Mouse (Mus musculus): Measurements from ENCODE around the gene Crocc2. TPM values are rescaled to one million over a fixed set of nuclear protein-coding genes. Genes with fewer than 3 reads are reported as not detected.
"Not testable (repeated sequence)": the region's sequence is repeated elsewhere in the genome, so short reads cannot be mapped to it uniquely, and the experiment has no call there.

The Crocc2 gene
- polyA plus RNA-seq, 1 experiment from 2014 or later, result 0.08 TPM

DNA sequence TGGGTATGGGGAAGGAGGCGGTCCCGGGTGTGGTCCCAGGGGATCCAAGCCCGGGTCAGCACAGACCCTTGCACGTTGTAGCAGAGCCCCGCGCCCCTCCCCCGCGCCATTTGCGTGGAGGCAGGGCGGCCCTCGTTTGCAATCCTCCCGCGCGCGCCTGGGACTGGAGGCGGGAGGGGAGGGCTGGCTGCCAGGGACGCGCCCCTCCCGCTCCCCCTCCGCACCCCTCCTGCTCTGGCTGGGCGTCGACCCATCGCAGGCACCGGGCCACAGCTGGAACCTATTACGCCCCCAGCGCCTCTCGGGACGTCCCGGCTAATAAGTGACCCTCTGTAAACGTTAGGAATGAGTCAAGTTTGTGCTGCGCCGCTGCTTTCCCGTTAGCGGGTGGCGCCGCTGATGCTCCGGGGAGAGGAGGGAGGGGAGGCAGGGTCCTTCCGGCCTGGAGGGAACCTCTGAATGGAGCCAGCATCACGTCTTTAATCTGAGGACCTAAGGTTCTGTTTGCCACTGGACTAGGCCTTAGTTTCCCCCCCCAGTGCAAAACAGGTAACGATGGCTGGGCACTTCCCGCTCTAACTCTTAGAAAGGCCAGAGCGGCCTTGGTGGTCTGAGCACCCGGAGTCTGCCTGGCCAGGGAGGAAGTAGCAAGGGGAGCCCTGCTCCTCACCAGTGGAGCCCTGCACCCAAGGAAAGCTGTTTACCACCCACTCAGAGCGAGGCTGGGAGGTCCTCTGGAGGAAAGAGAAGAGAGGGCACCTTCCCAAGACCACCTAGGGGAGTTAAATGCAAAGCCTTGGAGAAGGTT is 8.2 kb downstream of the Crocc2 start:
- no peaks in the 10 kb centered on the region for H3K36me3 ChIP-seq (ENCODE audit: control insufficient read depth, insufficient read depth, low read length)
- H3K4me3 ChIP-seq (ENCODE audit: low read depth, low read length), result peak overlapping the region; percentile 35
- 3% methylated on average over 43 of the region's 44 CpGs for WGBS
- peak overlapping the region; percentile 55 for H3K9ac ChIP-seq (replicated peaks; ENCODE audit: low read depth, low read length)
- H3K9me3 ChIP-seq (ENCODE audit: control insufficient read depth, low read length), result no peaks in the 10 kb centered on the region
- 0 out of 2 replicates have a peak, but pooled peaks cover 3% of the 10 kb centered on the region for H3K27me3 ChIP-seq (ENCODE audit: control insufficient read depth, insufficient read depth, low read length)
- no peak overlapping the region for H3K27ac ChIP-seq (ENCODE audit: low read depth, low read length)
- peak overlapping the region; percentile 90 for H3K4me2 ChIP-seq (ENCODE audit: low read depth, low read length)
- H3K4me1 ChIP-seq (ENCODE audit: control insufficient read depth, insufficient read depth, low read length), result peaks cover 10% of the 10 kb centered on the region
- ATAC-seq (ENCODE audit: low read depth), result peak; percentile 61

DNA sequence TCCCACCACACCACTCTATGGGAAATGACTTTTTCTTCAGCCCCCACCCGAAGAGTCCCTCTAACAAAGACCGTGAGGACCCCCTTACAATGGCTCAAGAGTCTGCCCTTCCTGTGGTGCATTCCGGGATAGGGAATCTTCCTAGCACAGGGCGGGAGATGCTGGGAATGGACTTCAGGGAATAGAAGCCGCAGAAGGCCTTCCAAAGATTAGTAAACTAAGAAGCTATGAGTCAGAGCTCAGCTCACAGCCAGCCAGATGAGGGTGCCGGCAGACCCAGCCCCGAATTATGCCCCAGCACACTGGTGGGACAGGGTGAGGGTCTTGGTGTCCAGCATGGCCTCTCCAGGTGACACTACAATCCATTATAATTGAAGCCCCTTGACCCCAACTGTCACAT is 13.8 kb downstream of the Crocc2 start:
- Histone ChIP-seq H3K9ac (replicated peaks; ENCODE audit: low read depth, low read length) (no peak overlapping the region), H3K9me3 (ENCODE audit: control insufficient read depth, low read length) (no peaks in the 10 kb centered on the region), H3K27ac (ENCODE audit: low read depth, low read length) (no peak overlapping the region), H3K27me3 (ENCODE audit: control insufficient read depth, insufficient read depth, low read length) (0 out of 2 replicates have a peak, but pooled peaks cover 3% of the 10 kb centered on the region), H3K4me3 (ENCODE audit: low read depth, low read length) (no peak overlapping the region), H3K4me1 (ENCODE audit: control insufficient read depth, insufficient read depth, low read length) (no peaks in the 10 kb centered on the region), H3K36me3 (ENCODE audit: control insufficient read depth, insufficient read depth, low read length) (no peaks in the 10 kb centered on the region), H3K4me2 (ENCODE audit: low read depth, low read length) (no peak overlapping the region)
- WGBS, result 89% methylated on average over 7 of the region's 7 CpGs
- no peak for ATAC-seq (ENCODE audit: low read depth)

DNA sequence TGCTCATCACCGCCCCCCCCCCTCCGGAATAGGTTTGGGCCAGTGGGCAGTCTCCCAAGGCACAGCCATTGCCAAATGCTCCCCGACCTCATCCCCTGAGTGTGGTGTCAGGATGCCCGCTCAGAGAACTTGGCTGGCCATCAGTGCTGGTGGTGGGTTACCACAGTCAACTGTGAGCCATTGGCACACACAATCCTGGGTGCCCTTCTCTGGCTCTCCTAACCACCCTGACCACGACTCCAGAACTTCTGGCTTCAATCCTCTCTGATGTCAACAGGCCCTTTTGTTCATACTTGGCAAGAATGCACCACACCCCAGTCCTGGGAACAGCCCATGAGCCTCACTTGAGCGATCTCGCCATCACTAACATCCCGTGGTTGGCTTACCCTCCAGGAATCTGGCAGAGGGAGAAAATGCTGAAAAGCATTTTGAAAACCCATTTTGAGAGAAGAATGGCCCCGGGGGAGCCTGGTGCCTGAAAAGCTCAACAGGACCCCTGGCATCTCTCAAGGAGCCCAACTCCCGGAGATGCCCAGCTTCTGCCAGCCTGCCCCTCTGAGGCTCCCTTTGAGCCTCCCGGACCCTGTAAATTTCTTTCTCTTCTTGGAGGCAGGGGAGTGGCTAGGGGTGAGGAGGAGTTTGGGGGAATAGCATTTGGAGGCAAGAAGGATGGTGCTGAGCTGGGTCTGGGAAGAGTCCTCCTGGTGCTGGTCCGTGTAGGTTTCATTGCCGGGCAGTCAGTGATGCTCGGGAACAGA is 15.7 kb downstream of the Crocc2 start:
- H3K27me3 ChIP-seq (ENCODE audit: control insufficient read depth, insufficient read depth, low read length), result no peaks in the 10 kb centered on the region
- 74% methylated on average over 14 of the region's 14 CpGs for WGBS
- no peak overlapping the region for H3K4me2 ChIP-seq (ENCODE audit: low read depth, low read length)
- H3K36me3 ChIP-seq (ENCODE audit: control insufficient read depth, insufficient read depth, low read length), result no peaks in the 10 kb centered on the region
- no peak overlapping the region for H3K4me3 ChIP-seq (ENCODE audit: low read depth, low read length)
- H3K9ac ChIP-seq (replicated peaks; ENCODE audit: low read depth, low read length), result no peak overlapping the region
- H3K27ac ChIP-seq (ENCODE audit: low read depth, low read length), result no peak overlapping the region
- no peaks in the 10 kb centered on the region for H3K9me3 ChIP-seq (ENCODE audit: control insufficient read depth, low read length)
- ATAC-seq (ENCODE audit: low read depth), result peak; percentile 39; the same call in 1 of the 2 replicates
- no peaks in the 10 kb centered on the region for H3K4me1 ChIP-seq (ENCODE audit: control insufficient read depth, insufficient read depth, low read length)

- no peak; the same call in 1 of the 2 replicates for ATAC-seq (ENCODE audit: low read depth)
- no peak overlapping the region for H3K4me2 ChIP-seq (ENCODE audit: low read depth, low read length)
- no peaks in the 10 kb centered on the region for H3K27me3 ChIP-seq (ENCODE audit: control insufficient read depth, insufficient read depth, low read length)
- no peaks in the 10 kb centered on the region for H3K36me3 ChIP-seq (ENCODE audit: control insufficient read depth, insufficient read depth, low read length)
- H3K9ac ChIP-seq (replicated peaks; ENCODE audit: low read depth, low read length), result no peak overlapping the region
- 3% methylated on average over 17 of the region's 17 CpGs for WGBS
- no peak overlapping the region for H3K27ac ChIP-seq (ENCODE audit: low read depth, low read length)
- H3K4me1 ChIP-seq (ENCODE audit: control insufficient read depth, insufficient read depth, low read length), result no peaks in the 10 kb centered on the region
- H3K4me3 ChIP-seq (ENCODE audit: low read depth, low read length), result no peak overlapping the region
- H3K9me3 ChIP-seq (ENCODE audit: control insufficient read depth, low read length), result no peaks in the 10 kb centered on the region
These were observed 22.3 kb downstream of the Crocc2 start for GRCm38 (mm10) chr1:93190726-93191305.

DNA sequence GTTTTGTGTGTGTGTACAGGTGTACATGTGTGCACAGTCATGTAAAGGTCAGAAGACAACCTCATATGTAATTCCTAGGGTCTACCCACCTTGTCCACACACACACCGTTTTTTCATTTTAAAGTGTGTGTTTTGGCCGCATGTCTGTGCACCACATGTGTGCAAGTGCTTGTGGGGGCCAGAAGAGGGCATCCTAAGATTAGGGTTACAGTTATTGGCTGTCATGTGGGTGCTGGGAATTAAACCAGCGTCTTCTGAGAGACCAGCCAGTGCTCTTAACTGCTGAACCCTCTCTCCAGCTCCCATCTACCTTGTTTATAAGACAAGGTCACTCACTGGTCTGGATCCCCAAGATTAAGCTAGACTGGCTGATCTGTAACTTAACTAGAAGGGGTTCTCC is 26.4 kb downstream of the Crocc2 start:
- no peaks in the 10 kb centered on the region for H3K9me3 ChIP-seq (ENCODE audit: control insufficient read depth, low read length)
- no peak for ATAC-seq (ENCODE audit: low read depth)
- no peak overlapping the region for H3K9ac ChIP-seq (replicated peaks; ENCODE audit: low read depth, low read length)
- H3K27me3 ChIP-seq (ENCODE audit: control insufficient read depth, insufficient read depth, low read length), result no peaks in the 10 kb centered on the region
- WGBS, result 89% methylated on average over 3 of the region's 3 CpGs
- H3K27ac ChIP-seq (ENCODE audit: low read depth, low read length), result no peak overlapping the region
- no peak overlapping the region for H3K4me3 ChIP-seq (ENCODE audit: low read depth, low read length)
- no peak overlapping the region for H3K4me2 ChIP-seq (ENCODE audit: low read depth, low read length)
- no peaks in the 10 kb centered on the region for H3K36me3 ChIP-seq (ENCODE audit: control insufficient read depth, insufficient read depth, low read length)
- no peaks in the 10 kb centered on the region for H3K4me1 ChIP-seq (ENCODE audit: control insufficient read depth, insufficient read depth, low read length)

DNA sequence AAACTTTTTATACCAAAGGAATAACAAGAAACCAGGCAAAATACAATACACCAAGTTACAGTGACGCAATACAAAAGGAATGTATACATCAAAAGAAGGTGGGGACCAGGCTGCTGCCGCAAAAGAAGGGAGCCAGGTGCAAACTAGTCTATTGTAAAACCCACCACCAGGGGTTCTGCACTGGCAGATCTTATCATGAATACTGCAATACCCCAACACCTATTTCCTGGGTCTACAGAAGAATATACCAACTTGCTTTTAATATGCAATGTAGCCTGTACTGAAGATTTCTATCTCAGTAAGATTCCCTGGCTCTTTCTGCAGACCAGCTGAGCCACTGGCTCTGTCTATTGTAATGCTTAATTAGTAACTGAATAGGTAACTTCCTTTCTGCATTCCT is 28.9 kb downstream of the Crocc2 start:
- 96% methylated on average over 2 of the region's 2 CpGs for WGBS
- H3K4me1 ChIP-seq (ENCODE audit: control insufficient read depth, insufficient read depth, low read length); H3K27me3 ChIP-seq (ENCODE audit: control insufficient read depth, insufficient read depth, low read length); H3K4me2 ChIP-seq (ENCODE audit: low read depth, low read length); H3K9me3 ChIP-seq (ENCODE audit: control insufficient read depth, low read length); ATAC-seq (ENCODE audit: low read depth); H3K27ac ChIP-seq (ENCODE audit: low read depth, low read length); H3K4me3 ChIP-seq (ENCODE audit: low read depth, low read length); H3K9ac ChIP-seq (replicated peaks; ENCODE audit: low read depth, low read length); H3K36me3 ChIP-seq (ENCODE audit: control insufficient read depth, insufficient read depth, low read length): not testable (repeated sequence)

DNA sequence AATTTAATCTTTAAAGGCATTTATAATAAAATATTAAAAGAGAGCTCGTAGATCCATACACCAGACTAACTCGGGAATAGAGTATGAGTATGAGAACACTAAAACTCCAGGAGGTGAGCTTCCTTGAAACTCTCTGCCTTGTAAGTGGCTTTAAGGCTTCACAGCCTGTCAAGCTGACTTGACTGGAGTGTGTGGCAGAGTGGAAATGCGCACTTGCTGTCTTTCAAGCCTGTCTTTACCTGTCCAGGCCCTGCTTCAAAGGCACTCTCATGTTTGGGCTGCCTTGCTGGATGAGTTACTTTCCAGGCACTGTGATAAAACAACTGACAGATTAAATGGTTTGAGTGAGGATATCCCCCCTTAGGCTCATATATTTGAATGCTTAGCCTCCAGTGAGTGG is 29.4 kb downstream of the Crocc2 start:
- H3K9me3 ChIP-seq (ENCODE audit: control insufficient read depth, low read length), result no peaks in the 10 kb centered on the region
- no peaks in the 10 kb centered on the region for H3K36me3 ChIP-seq (ENCODE audit: control insufficient read depth, insufficient read depth, low read length)
- no peak for ATAC-seq (ENCODE audit: low read depth)
- H3K27ac ChIP-seq (ENCODE audit: low read depth, low read length), result no peak overlapping the region
- no peak overlapping the region for H3K4me3 ChIP-seq (ENCODE audit: low read depth, low read length)
- 84% methylated on average over 3 of the region's 3 CpGs for WGBS
- no peaks in the 10 kb centered on the region for H3K27me3 ChIP-seq (ENCODE audit: control insufficient read depth, insufficient read depth, low read length)
- H3K4me2 ChIP-seq (ENCODE audit: low read depth, low read length), result no peak overlapping the region
- no peak overlapping the region for H3K9ac ChIP-seq (replicated peaks; ENCODE audit: low read depth, low read length)
- H3K4me1 ChIP-seq (ENCODE audit: control insufficient read depth, insufficient read depth, low read length), result no peaks in the 10 kb centered on the region

GRCm38 (mm10) chr1:93206277-93206970 is 37.9 kb downstream of the Crocc2 start:
- no peaks in the 10 kb centered on the region for H3K9me3 ChIP-seq (ENCODE audit: control insufficient read depth, low read length)
- no peak overlapping the region for H3K27ac ChIP-seq (ENCODE audit: low read depth, low read length)
- H3K4me3 ChIP-seq (ENCODE audit: low read depth, low read length), result no peak overlapping the region
- no peaks in the 10 kb centered on the region for H3K4me1 ChIP-seq (ENCODE audit: control insufficient read depth, insufficient read depth, low read length)
- no peaks in the 10 kb centered on the region for H3K27me3 ChIP-seq (ENCODE audit: control insufficient read depth, insufficient read depth, low read length)
- no peaks in the 10 kb centered on the region for H3K36me3 ChIP-seq (ENCODE audit: control insufficient read depth, insufficient read depth, low read length)
- no peak overlapping the region for H3K4me2 ChIP-seq (ENCODE audit: low read depth, low read length)
- no peak; the same call in 1 of the 2 replicates for ATAC-seq (ENCODE audit: low read depth)
- H3K9ac ChIP-seq (replicated peaks; ENCODE audit: low read depth, low read length), result no peak overlapping the region
- WGBS, result 67% methylated on average over 12 of the region's 12 CpGs
